Mouse (Mus musculus) MEL-GATA-1-ER (cell line): ENCODE data around the gene Tbc1d10c.
"Not testable (repeated sequence)": the region's sequence is repeated elsewhere in the genome, so short reads cannot be mapped to it uniquely, and the experiment has no call there.

ENCODE experiments used
- DNase-seq: peaks from one replicate; pipeline ENCODE4 v3.0.0-alpha.2; 2012; ENCODE audit warnings: low read depth; ENCODE audit errors: extremely low read depth

The Tbc1d10c gene

DNA sequence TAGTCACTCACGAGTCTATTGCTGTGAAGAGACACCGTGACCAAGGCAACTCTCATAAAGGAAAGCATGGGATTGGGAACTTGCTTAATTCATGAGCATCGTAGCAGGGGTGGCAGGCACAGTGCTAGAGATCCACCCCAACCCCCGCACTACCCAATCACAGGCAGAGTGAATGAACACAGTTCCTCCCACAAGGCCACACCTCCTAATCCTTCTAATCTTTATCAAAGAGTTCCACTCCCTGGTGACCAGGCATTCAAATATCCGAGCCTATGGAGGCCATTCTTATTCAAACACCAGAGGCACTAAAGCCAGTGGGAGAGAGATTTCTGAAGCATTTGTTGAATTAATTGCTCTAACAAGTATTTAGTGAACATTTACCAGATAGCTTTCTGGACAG is 45.1 kb downstream of the Tbc1d10c start:
- DNase-seq: no peak

DNA sequence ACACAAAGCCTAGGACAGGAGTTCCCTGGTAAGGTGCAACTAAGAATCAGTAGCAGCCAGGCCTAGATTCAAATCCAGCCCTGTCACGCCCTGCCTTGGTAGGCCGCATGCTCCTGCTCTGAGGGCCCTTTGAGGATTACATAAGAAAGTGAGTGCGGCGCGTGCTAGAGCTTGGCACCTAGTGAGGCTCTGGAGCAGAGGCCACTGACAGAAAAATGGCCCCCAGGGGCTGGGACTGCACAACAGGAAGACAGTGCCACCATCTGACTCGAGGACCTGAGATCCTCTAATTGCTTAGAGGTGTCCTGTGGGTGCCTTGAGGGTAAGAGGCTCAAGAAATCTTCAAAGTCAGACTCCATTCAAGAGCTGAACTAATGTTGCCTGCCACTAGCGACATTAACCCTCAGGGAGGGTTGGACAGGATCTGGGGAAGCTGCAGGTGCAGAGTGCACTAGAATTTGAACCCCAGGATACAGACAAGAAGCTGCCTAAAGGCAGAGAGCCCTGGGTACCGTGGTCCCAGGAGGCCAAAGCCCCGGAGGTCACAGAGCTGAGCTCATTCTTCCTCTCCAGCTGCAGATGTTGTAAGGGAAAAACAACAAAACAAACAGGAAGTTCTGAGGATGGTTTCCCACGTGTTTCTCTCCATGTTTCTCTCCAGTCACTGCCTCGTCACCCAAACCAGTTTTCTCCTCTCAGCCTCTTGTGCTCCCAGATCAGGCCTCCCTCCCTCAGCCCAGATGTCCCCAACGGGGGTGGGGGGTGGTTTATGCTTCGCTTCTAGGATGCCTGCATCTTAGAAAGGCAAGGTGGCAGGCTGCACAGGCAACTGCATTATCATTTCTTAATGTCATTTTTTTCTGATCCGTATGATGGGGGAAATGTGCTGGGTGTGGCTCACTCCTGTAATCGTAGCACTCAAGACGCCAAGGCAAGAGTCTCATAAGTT is 46.3 kb downstream of the Tbc1d10c start:
- DNase-seq: no peak

DNA sequence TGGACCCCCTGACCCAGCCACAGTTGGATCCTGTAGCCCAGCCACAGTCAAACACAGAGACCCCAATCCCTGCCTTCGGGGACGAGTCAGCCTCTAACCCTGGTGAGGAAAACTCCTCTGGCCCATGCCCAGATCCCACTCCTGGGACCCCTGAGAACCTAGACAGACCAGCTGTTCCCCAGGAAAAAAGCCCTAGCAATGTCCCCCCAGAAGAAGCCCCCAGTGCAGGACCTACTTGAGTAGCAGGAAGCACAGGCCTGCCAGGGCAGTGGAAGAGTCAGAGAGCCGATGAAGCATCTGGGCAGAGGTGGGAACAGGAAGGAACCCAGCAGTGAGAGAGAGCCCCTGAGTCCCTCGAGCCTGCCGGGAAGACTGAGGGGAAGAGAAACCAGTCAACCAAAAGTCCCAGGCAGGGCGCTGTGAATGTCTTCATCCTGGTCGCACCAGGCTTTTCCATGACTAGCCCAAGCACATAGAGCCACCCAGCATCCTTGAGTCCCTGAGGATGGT is 47.3 kb downstream of the Tbc1d10c start, which contains the start of gene Cabp4:
Cabp4 (minus strand) TSS at position 275 of the 510 bp plus-strand sequence.
- no peak for DNase-seq

- DNase-seq: no peak
These were observed 48.5 kb downstream of the Tbc1d10c start for GRCm38 (mm10) chr19:4142416-4143173.

GRCm38 (mm10) chr19:4140147-4140546 is 50.9 kb downstream of the Tbc1d10c start:
- DNase-seq: no peak

- no peak for DNase-seq
These were observed 51.6 kb downstream of the Tbc1d10c start, which contains the start of gene Gpr152 for GRCm38 (mm10) chr19:4139446-4139845. TSS of gene Gpr152 (plus strand) at chr19:4139787.

DNA sequence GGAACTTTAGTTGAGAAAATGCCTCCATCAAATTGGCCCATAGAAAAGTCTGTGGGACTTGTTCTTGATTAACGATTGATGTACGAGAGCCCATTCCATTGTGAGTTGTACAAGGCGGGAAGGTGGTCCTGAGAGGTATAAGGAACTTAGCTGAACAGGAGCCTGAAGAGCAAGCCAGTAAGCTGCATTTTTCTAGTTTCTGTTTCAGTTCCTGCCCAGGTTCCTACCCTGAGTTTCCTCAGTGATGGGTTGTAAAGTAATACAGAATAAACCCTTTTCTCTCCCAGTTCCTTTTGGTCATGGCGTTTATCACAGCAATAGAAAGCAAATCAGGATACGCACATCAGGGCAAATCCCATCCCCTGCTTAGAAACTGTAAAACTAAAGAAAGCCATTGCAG is 53.2 kb downstream of the Tbc1d10c start:
- no peak for DNase-seq

GRCm38 (mm10) chr19:4136463-4136862 is 54.6 kb downstream of the Tbc1d10c start:
- no peak for DNase-seq

- not testable (repeated sequence) for DNase-seq
These were observed 55.1 kb downstream of the Tbc1d10c start for GRCm38 (mm10) chr19:4135963-4136345.

DNA sequence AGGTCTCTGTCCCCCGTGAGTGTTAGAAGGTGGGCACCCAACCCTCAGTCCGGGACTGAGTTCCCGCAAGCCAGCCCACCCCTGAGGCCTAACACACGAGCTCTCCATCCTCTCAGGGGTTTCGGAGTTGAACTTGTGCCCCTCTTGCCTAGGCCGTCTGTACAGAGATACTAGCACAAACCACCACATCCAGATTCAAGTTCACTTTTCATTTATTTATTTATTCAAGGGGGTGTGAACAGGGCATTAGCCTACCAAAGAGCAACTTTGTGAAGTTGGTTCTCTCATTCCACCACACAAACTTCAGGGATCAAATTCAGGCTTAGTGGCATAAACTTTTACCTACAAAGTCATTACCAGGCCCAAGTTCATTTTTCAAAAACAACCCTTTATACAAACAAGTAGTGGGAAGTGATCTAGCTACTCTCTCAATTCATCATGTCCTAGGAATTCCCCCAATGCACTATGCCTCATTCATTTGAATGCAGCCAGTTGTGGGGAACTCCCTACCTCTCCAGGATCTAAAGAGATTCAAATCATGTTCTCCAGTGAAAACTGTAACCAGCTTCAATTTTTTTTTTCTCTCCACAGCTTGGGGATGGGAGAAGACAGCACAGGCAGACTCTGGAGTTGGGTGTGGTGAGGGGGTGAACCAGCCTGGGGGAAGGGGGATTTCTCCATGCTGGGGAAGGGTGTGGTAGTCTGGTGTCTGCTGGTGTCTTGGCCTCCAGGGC is 55.7 kb downstream of the Tbc1d10c start:
- not testable (repeated sequence) for DNase-seq

DNA sequence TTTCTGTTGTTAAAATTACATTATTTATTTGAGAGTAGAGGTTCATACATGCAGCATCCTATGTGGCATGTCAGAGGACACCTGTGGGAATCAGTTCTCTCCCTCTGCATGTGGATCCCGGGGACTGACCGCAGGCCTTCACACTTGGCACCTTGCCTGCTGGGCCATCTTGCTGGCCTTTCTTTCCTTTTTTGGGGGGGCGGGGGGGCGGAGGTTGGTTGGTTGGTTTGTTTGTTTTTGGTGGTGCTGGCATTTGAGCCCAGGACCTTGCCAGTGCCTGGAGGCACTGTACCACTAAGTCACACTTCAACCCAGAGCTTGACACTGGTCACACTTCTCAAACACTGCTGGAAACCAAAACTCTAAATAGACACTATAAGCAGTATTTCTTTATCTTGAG is 56.7 kb downstream of the Tbc1d10c start:
- DNase-seq: no peak
